Mouse (Mus musculus) cerebellum, adult 2 months (tissue): ENCODE results near the gene Pnck.

Experiments used
- CTCF ChIP-seq: fragments of 200-500 bp; IDR thresholded peaks from 2 replicates; pipeline ENCODE4 v1.5.1; 2011; ENCODE audit warnings: low read depth, mild to moderate bottlenecking, control low read depth, low read length, moderate library complexity, borderline replicate concordance; ENCODE audit not compliant: insufficient read depth
- POLR2A ChIP-seq: fragments of 200-500 bp; IDR thresholded peaks from 2 replicates; pipeline ENCODE4 v1.6.1; 2011; ENCODE audit warnings: low read length, control low read depth, borderline replicate concordance; ENCODE audit not compliant: insufficient read depth

DNA sequence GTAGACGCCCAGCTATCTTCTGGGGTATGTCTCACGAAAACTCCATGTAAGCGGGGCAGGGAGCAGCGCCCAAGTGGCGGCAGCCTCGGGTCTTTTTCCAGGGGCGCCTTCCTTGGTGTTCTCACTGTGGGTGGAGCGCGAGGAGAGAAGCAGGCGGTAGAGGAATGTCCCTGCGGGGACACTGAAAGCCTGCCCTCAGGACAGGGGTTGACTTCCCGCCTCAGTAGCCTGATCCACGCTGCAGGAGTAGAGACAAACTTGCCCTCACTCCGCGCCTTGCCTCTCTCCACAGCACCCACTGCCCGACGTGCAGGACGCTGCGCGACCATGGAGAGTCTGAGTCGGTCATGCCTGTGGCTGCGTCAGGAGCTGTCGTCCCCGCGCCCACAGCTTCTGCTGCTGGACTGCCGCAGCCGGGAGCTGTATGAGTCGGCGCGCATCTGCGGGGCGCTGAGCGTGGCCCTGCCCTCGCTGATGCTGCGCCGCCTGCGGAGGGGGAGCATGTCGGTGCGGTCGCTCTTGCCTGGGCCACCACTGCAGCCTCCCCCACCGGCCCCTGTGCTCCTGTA is 19.9 kb downstream of the Pnck start:
- TF ChIP-seq CTCF (no peak), POLR2A (no peak)
